Mouse (Mus musculus) liver, embryonic 13.5 days (tissue): ENCODE measurements around the gene Fbxo21. TPM values are rescaled to one million over a fixed set of nuclear protein-coding genes. Genes with fewer than 3 reads are reported as not detected.

Experiments
- ATAC-seq: fragments of 200-750 bp; cut with Nextera tagmentation; 2 replicates; pipeline ENCODE4 v1.8.0; 2017; ENCODE audit warnings: low read depth, mild to moderate bottlenecking, moderate number of reproducible peaks, moderate library complexity
- DNase-seq: peaks from one replicate; pipeline ENCODE4 v3.0.0; 2022
- H3K27ac ChIP-seq: fragments of 300-500 bp; sonication (generic); 2 replicates; pipeline ENCODE4 v1.5.1; 2015; ENCODE audit warnings: moderate library complexity, mild to moderate bottlenecking, inconsistent platforms
- H3K27me3 ChIP-seq: fragments of 300-500 bp; sonication (generic); 2 replicates; pipeline ENCODE4 v1.6.1; 2015; ENCODE audit warnings: mild to moderate bottlenecking, inconsistent platforms
- H3K36me3 ChIP-seq: fragments of 300-500 bp; sonication (generic); 2 replicates; pipeline ENCODE4 v1.6.1; 2015; ENCODE audit warnings: mild to moderate bottlenecking, inconsistent platforms
- H3K4me1 ChIP-seq: fragments of 300-500 bp; sonication (generic); replicated peaks from 2 replicates; pipeline ENCODE4 v1.6.1; 2015; ENCODE audit warnings: inconsistent platforms
- H3K4me2 ChIP-seq: fragments of 300-500 bp; sonication (generic); 2 replicates; pipeline ENCODE4 v1.6.1; 2015; ENCODE audit warnings: inconsistent platforms, mild to moderate bottlenecking, moderate library complexity
- H3K4me3 ChIP-seq: fragments of 300-500 bp; sonication (generic); replicated peaks from 2 replicates; pipeline ENCODE4 v1.5.1; 2015; ENCODE audit warnings: mild to moderate bottlenecking, inconsistent platforms
- H3K9ac ChIP-seq: fragments of 300-500 bp; sonication (generic); 2 replicates; pipeline ENCODE4 v1.6.1; 2015; ENCODE audit warnings: mild to moderate bottlenecking, inconsistent platforms
- H3K9me3 ChIP-seq: fragments of 300-500 bp; sonication (generic); replicated peaks from 2 replicates; pipeline ENCODE4 v1.6.1; 2016; ENCODE audit warnings: inconsistent platforms
- WGBS: fragments of 180-500 bp; shearing (Covaris S2); methylation state at CpG from one replicate; pipeline ENCODE4 v1.1.7; 2015; ENCODE audit not compliant: insufficient replicate concordance; 5-methylcytosine and 5-hydroxymethylcytosine counted together
- polyA plus RNA-seq: library from polyadenylated mRNA; unstranded; fragments of >200 nt; fragmentation: Nextera tagmentation; extraction: Ambion mirVana; gene quantifications from 2 replicates; pipeline ENCODE4 v1.2.1, GENCODE M21; 2015

Fbxo21 gene
- polyA plus RNA-seq, result 16.9 and 19.6 TPM in 2 replicates

- DNase-seq, result peak; percentile 93
- under 1% methylated on average over 85 of the region's 88 CpGs for WGBS
- peaks cover 42% of the 10 kb centered on the region for H3K4me1 ChIP-seq
- H3K36me3 ChIP-seq, result peaks cover 27% of the 10 kb centered on the region
- 0 out of 2 replicates have a peak, but pooled peaks cover 3% of the 10 kb centered on the region for H3K27me3 ChIP-seq
- peak within 1 kb of the TSS; percentile 86 for H3K9ac ChIP-seq
- peak within 1 kb of the TSS; percentile 39 for H3K27ac ChIP-seq
- peak within 1 kb of the TSS; percentile 94 for H3K4me2 ChIP-seq
- ATAC-seq, result peak; percentile 86
- peak within 1 kb of the TSS; percentile 91 for H3K4me3 ChIP-seq
- no peaks in the 10 kb centered on the region for H3K9me3 ChIP-seq
These were observed at the start of gene Fbxo21 for GRCm38 (mm10) chr5:117976657-117977500. TSS of gene Fbxo21 (plus strand) at chr5:117976730.

GRCm38 (mm10) chr5:117928553-117928952 lies 48.0 kb upstream of the Fbxo21 start:
- Histone ChIP-seq H3K4me3 (no peak overlapping the region), H3K27ac (no peak overlapping the region), H3K27me3 (0 out of 2 replicates have a peak, but pooled peaks cover 4% of the 10 kb centered on the region), H3K9ac (no peak overlapping the region), H3K4me1 (no peaks in the 10 kb centered on the region), H3K4me2 (no peak overlapping the region), H3K36me3 (no peaks in the 10 kb centered on the region), H3K9me3 (no peaks in the 10 kb centered on the region)
- DNase-seq (no peak), ATAC-seq (no peak)
- WGBS, result 66% methylated on average over 2 of the region's 2 CpGs

- Histone ChIP-seq H3K27ac (no peak overlapping the region), H3K36me3 (no peaks in the 10 kb centered on the region), H3K9ac (no peak overlapping the region), H3K27me3 (0 out of 2 replicates have a peak, but pooled peaks cover 8% of the 10 kb centered on the region), H3K9me3 (no peaks in the 10 kb centered on the region), H3K4me3 (no peak overlapping the region), H3K4me1 (no peaks in the 10 kb centered on the region), H3K4me2 (no peak overlapping the region)
- WGBS, result 34% methylated on average over 2 of the region's 2 CpGs
- DNase-seq (no peak), ATAC-seq (no peak)
These were observed 44.3 kb upstream of the Fbxo21 start for GRCm38 (mm10) chr5:117932222-117932621.

GRCm38 (mm10) chr5:117932862-117933261 lies 43.7 kb upstream of the Fbxo21 start:
- no peak overlapping the region for H3K9ac ChIP-seq
- ATAC-seq (no peak), DNase-seq (peak; percentile 32)
- H3K9me3 ChIP-seq, result no peaks in the 10 kb centered on the region
- WGBS, result 1% methylated on average over 6 of the region's 9 CpGs
- 0 out of 2 replicates have a peak, but pooled peaks cover 8% of the 10 kb centered on the region for H3K27me3 ChIP-seq
- no peak overlapping the region for H3K4me2 ChIP-seq
- H3K4me1 ChIP-seq, result no peaks in the 10 kb centered on the region
- no peaks in the 10 kb centered on the region for H3K36me3 ChIP-seq
- H3K27ac ChIP-seq, result no peak overlapping the region
- H3K4me3 ChIP-seq, result no peak overlapping the region

GRCm38 (mm10) chr5:117936346-117936745 lies 40.2 kb upstream of the Fbxo21 start:
- 55% methylated on average over 16 of the region's 16 CpGs for WGBS
- H3K27ac ChIP-seq, result no peak overlapping the region
- no peak overlapping the region for H3K4me3 ChIP-seq
- no peak for DNase-seq
- 0 out of 2 replicates have a peak, but pooled peaks cover 4% of the 10 kb centered on the region for H3K4me1 ChIP-seq
- H3K36me3 ChIP-seq, result no peaks in the 10 kb centered on the region
- no peak overlapping the region for H3K4me2 ChIP-seq
- 0 out of 2 replicates have a peak, but pooled peaks cover 8% of the 10 kb centered on the region for H3K27me3 ChIP-seq
- H3K9ac ChIP-seq, result no peak overlapping the region
- H3K9me3 ChIP-seq, result no peaks in the 10 kb centered on the region
- no peak for ATAC-seq

- no peak overlapping the region for H3K27ac ChIP-seq
- no peak overlapping the region for H3K4me2 ChIP-seq
- DNase-seq (no peak), ATAC-seq (no peak)
- no peak overlapping the region for H3K9ac ChIP-seq
- 56% methylated on average over 3 of the region's 3 CpGs for WGBS
- no peaks in the 10 kb centered on the region for H3K36me3 ChIP-seq
- no peak overlapping the region for H3K4me3 ChIP-seq
- 0 out of 2 replicates have a peak, but pooled peaks cover 4% of the 10 kb centered on the region for H3K4me1 ChIP-seq
- 0 out of 2 replicates have a peak, but pooled peaks cover 4% of the 10 kb centered on the region for H3K27me3 ChIP-seq
- no peaks in the 10 kb centered on the region for H3K9me3 ChIP-seq
These were observed 39.3 kb upstream of the Fbxo21 start for GRCm38 (mm10) chr5:117937186-117937585.

GRCm38 (mm10) chr5:117938182-117938581 lies 38.3 kb upstream of the Fbxo21 start:
- 0 out of 2 replicates have a peak, but pooled peaks cover 4% of the 10 kb centered on the region for H3K27me3 ChIP-seq
- no peaks in the 10 kb centered on the region for H3K36me3 ChIP-seq
- no peak overlapping the region for H3K9ac ChIP-seq
- DNase-seq (peak; percentile 58), ATAC-seq (peak; percentile 62)
- no peak overlapping the region for H3K27ac ChIP-seq
- 10% methylated on average over 14 of the region's 14 CpGs for WGBS
- peak overlapping the region; percentile 20 for H3K4me3 ChIP-seq
- peak overlapping the region; percentile 49 for H3K4me2 ChIP-seq
- H3K9me3 ChIP-seq, result no peaks in the 10 kb centered on the region
- 0 out of 2 replicates have a peak, but pooled peaks cover 4% of the 10 kb centered on the region for H3K4me1 ChIP-seq

- H3K9ac ChIP-seq, result no peak overlapping the region
- no peak overlapping the region for H3K4me3 ChIP-seq
- H3K27me3 ChIP-seq, result 0 out of 2 replicates have a peak, but pooled peaks cover 4% of the 10 kb centered on the region
- H3K9me3 ChIP-seq, result no peaks in the 10 kb centered on the region
- ATAC-seq (no peak), DNase-seq (no peak)
- WGBS, result 68% methylated on average over 8 of the region's 8 CpGs
- no peak overlapping the region for H3K4me2 ChIP-seq
- 0 out of 2 replicates have a peak, but pooled peaks cover 4% of the 10 kb centered on the region for H3K4me1 ChIP-seq
- no peaks in the 10 kb centered on the region for H3K36me3 ChIP-seq
- no peak overlapping the region for H3K27ac ChIP-seq
These were observed 37.1 kb upstream of the Fbxo21 start for GRCm38 (mm10) chr5:117939402-117939801.

- Histone ChIP-seq H3K4me2 (no peak overlapping the region), H3K4me1 (0 out of 2 replicates have a peak, but pooled peaks cover 4% of the 10 kb centered on the region), H3K9me3 (no peaks in the 10 kb centered on the region), H3K27ac (no peak overlapping the region), H3K27me3 (no peaks in the 10 kb centered on the region), H3K36me3 (no peaks in the 10 kb centered on the region), H3K9ac (no peak overlapping the region), H3K4me3 (no peak overlapping the region)
- WGBS, result 63% methylated on average over 3 of the region's 3 CpGs
- ATAC-seq (no peak), DNase-seq (no peak)
These were observed 35.0 kb upstream of the Fbxo21 start for GRCm38 (mm10) chr5:117941552-117941951.

- ATAC-seq, result no peak
- no peaks in the 10 kb centered on the region for H3K4me1 ChIP-seq
- H3K4me2 ChIP-seq, result no peak overlapping the region
- no peak overlapping the region for H3K4me3 ChIP-seq
- H3K9ac ChIP-seq, result no peak overlapping the region
- WGBS, result 22% methylated on average over 4 of the region's 4 CpGs
- H3K36me3 ChIP-seq, result no peaks in the 10 kb centered on the region
- H3K9me3 ChIP-seq, result no peaks in the 10 kb centered on the region
- H3K27ac ChIP-seq, result no peak overlapping the region
- no peak for DNase-seq
- no peaks in the 10 kb centered on the region for H3K27me3 ChIP-seq
These were observed 29.9 kb upstream of the Fbxo21 start for GRCm38 (mm10) chr5:117946605-117947004.

GRCm38 (mm10) chr5:117949393-117949792 lies 27.1 kb upstream of the Fbxo21 start:
- H3K9me3 ChIP-seq, result no peaks in the 10 kb centered on the region
- ATAC-seq (no peak), DNase-seq (no peak)
- no peak overlapping the region for H3K27ac ChIP-seq
- no peaks in the 10 kb centered on the region for H3K27me3 ChIP-seq
- H3K4me3 ChIP-seq, result no peak overlapping the region
- H3K9ac ChIP-seq, result no peak overlapping the region
- WGBS, result 79% methylated on average over 10 of the region's 10 CpGs
- no peak overlapping the region for H3K4me2 ChIP-seq
- H3K4me1 ChIP-seq, result no peaks in the 10 kb centered on the region
- no peaks in the 10 kb centered on the region for H3K36me3 ChIP-seq
